Mouse (Mus musculus) spleen, embryonic (tissue): ENCODE measurements at regions not wholly inside any gene's neighbourhood (a gene's known extent, or its start where the extent isn't known, plus 50 kb on each side); places are given as distances from the start of the nearest gene placed in this dataset.

Experiments used
- CTCF ChIA-PET: fragments of 350-600 bp; sonication (Branson Sonifier 250); formaldehyde crosslinking; loops from one replicate; lab custom pipeline; 2022; lab: Charles Lee

DNA sequence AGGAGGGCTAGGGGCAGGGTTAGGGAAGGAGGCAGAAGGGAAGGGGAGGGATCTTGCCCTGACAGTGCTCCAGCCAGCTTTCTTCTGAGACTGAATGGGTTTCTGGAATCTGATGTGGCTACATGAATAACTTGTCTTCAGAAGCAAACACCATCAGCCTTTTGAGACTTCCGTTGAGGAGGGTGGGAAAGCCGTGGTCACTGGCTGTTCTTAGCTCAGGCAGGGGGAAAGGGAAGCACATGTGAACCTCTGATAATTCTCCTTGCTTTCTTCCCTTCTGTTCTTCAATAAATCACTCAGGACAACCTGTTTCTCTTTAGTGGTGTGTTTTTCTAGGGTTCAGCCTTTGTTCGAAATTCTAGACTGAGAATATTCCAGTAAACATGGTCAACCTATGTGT, 148.9 kb downstream of the Bcl11a start:
- CTCF ChIA-PET, result no interaction called here

DNA sequence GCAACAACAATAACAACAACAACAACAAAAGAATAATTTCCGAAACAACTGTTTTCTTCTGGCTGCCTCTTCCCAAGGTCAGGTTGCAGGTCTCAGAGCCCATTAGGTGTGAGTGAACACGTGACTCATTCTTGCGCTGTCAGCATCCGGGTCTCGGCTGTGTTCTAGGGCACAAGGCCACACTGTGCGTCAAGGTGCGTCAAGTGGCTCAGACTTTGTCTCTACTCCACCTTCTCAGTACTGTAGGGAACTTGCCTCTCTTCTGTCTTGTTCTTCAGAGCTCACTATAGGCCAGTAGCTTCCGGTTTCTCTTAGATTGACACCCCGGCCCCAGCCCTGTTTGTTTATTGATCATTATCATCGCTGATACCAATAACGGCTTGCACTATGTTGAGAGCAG, 155.5 kb downstream of the Bcl11a start:
- CTCF ChIA-PET, result interaction anchor here (0.7 kb wide), 1 partner anchor 104 kb away, joined by 3 read pairs; no protein-coding TSS in a partner anchor

DNA sequence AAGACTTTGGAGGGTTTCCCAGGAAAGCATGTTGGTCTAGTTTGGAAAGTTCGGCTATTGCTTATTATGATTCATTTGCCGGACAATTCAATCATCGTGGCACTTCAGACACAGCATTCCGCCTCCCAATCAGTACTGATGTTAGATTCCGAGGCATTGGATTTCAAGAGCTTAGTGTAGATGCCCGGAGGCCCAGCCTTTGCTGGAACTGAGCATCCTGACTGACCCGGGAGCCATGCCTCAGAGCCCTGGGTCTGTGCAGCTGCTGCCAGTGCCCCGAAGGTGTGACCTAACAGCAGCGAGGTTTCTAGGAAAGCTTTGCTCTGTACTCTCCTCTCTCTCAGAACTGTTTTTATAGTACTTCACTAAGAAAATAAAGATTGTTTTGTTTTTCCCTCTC, 156.0 kb downstream of the Bcl11a start:
- CTCF ChIA-PET, result interaction anchor here (0.7 kb wide), 1 partner anchor 105 kb away, joined by 3 read pairs; no protein-coding TSS in a partner anchor

DNA sequence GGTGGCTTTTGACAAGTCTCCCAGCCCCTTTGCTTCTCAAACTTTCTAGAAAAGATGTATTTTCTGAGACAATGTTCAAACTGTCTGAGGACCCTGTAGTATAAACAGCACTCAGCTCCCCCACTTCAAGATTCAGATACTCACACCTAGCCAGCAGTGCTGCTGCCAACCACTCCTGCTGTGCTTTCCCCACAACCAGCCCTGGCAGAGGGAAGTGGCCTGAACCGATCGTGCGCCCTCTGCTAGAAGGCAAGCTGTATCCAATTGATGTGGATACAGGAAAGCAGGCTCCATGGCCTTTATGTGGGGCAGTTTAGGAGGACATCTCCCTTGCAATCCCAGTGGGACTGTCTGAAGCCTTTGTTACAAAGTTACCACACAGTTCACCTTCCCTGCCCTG, 156.6 kb downstream of the Bcl11a start:
- CTCF ChIA-PET, result no interaction called here

DNA sequence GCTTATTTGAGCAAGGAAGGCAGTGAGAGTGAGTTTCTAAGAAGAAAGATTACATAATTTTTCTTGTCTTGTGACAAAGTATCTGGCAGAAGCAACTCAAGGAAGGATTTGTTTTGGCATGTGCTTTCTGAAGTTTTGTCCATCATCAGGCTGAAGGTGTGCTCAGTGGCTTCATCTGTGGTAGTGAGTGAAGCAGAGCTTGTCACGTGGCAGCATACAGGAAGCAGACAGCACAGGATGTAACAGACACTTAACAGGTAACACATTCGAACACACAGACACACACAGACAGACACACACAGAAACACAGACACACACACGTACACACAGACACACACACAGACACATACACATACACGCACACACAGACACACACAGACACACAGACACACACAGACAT, 157.5 kb downstream of the Bcl11a start:
- CTCF ChIA-PET, result no interaction called here

DNA sequence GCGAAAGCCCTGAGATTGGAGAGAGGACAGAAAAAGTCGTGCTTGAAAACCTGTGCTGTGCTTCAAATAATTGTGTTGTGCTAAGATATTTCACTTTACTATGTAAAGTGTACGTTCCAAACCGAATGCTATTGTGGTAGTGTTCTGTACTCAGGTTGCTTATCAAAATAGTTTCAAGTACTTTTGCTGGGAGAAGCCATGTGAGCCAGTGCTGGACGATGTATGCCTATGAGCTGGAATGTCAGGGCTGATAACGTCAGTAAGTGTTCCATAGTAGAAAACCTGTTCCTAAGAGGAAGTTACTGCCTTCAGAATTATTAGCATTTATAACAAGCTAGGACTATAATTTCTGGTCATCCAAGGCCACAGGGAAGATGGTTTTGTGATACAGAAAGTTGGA, 161.8 kb downstream of the Bcl11a start:
- CTCF ChIA-PET, result no interaction called here

DNA sequence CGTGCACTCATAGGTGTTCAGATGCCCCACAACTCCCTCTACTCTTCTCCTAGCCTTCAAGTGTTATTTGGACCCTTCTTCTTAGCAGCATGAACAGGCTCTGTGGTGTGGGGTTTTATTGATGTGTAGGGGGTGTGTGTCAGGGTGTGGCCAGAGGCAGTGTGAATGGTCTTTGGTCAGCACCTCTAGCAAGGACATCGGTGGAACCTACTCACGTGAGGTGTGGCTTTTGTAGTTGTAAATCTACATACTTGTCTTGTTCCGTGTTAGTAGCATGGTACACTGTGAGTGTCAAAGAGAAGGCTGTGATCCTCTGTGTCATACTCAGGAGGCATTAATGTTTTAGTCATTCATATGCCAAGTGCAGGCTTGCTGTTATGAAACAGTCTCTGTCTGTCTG, 164.2 kb downstream of the Bcl11a start:
- CTCF ChIA-PET, result no interaction called here

DNA sequence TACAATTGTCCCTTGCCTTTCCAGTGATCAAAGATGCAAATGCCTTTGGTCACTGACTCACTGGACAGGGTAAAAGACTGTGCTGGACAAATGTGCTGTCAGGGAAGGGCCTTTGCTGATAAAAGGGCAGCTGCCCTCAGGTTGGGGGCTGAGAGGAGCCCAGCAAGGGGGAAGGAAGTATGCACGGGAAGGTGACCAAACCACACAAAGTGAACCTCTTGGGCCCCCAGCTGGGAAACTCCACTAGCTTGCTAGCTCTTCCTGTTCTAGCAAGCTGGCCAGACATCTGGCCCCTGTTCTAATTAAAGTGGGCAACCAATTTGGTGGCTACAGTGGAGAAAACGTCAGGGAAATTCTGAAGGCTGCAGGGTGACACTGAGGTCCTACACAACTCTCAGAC, 165.0 kb downstream of the Bcl11a start:
- CTCF ChIA-PET, result no interaction called here

DNA sequence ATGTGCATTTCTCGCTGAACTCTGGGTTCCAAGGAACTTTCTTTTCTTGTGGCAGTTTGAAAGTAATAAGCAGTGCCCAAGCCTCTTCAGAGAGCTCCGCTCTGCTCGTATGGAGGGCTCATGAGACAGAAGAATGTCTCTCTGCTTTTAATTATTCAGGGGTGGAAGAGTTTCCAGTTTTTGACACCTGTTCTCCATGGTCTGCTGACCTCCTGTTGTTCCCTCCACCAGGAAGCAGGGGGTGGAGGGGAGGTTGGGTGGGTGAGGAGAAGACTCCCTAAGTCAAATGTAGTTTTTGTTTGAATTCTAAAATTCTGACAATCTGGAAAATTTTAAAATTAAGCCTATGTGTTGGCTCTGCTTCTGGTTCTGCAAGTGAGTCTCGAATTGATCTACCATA, 167.5 kb downstream of the Bcl11a start:
- CTCF ChIA-PET, result no interaction called here

DNA sequence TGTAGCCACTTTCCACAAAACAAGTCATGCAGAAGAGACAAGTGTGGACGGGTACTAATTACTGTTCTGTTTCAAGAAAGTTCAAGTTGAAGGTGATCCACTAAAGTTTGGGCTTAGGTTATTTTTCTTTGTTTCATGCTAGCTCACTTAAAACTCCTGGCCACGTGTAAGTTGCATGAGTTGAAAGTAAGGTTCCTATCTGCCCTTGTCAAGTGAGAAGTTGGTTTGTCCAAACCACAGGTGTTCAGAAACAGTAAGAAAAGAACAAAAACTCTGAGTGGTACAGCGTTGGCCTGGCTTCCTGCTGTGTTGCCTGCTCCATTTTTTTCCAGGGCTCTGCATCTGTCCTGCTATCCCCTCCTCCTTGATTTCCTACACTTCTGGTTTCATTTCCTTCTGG, 168.5 kb downstream of the Bcl11a start:
- CTCF ChIA-PET, result no interaction called here

DNA sequence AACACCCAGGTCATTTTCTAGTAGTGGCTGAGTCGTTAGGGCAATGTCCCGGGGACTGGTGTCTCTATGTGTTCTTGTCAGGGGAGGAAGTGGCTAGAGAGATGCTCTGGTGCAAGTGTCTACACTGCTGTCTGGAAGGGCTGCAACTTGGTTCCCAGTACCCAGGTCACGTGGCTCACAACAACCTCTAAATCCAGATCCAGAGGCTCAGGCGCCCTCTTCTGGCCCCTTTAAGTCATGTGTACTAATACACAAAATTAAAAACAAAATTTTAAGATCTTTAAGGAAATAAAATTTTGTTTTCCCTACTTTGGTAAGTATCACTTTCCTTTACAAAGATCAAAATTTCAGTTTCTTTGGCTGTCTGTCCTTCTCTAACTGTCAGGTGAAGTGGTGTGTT, 169.4 kb downstream of the Bcl11a start:
- CTCF ChIA-PET, result no interaction called here

DNA sequence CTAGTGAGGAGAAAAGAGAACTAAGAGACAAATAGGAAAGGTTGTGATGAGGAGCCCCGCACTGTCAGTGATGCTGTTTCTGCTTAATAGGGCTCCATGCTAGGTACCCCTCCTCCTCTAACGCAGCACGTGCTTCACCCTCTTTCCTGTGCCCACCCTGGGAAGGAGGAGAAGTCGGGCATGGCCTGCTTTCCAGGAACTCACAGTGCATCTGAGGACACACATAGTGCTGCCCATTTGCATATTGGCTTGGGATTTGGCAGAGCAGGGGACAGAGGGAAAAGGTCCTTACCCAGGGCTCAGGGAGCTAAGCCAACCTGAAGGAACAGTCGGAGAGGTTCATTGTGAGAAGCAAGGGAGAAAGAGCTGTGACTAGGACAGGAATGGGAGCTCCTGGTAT, 173.7 kb downstream of the Bcl11a start:
- CTCF ChIA-PET, result interaction anchor here (0.5 kb wide), 1 partner anchor 21 kb away, joined by 4 read pairs; no protein-coding TSS in a partner anchor

DNA sequence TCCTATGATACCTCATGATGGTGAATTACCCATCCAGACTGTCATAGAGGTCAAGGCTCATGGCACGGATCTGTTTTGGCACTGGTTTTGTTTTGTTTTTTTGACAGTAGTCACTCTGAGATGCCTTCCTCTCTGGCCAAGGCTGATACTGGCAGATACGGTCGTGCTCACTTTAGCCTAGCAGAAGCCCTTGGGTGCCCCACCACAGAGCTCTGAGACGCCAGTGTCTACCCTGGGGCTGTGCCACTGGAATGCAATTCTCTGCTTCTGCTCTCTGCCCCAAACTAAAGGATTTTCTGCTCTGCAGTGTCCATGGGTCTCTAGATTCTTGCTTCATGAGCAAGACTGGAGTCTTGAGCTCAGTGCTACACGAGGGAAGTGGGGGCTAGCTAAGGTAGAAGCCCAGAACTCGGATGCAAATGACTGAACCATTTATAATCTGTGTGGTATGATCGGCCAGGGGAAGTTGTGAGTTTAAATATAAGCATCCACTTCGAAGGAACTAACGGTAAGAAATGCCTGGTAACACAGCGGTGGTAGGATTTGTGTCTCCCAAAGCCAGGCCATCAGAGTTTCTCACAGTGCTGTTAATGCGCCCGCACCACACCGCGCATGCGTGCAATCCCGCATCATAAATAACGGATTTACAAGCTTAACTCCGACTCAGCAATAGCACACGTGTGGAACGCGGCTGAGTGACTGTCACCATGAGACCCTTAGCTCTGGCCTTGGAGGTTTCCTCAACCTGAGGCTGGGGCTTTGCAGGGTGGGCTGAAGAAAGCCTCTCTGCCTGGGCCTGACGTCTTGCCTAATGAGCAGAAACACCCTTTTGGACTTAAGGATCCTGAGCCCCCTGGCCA, 177.6 kb downstream of the Bcl11a start:
- CTCF ChIA-PET, result interaction anchor here (1.1 kb wide), 1 partner anchor 107 kb away, joined by 3 read pairs; no protein-coding TSS in a partner anchor

DNA sequence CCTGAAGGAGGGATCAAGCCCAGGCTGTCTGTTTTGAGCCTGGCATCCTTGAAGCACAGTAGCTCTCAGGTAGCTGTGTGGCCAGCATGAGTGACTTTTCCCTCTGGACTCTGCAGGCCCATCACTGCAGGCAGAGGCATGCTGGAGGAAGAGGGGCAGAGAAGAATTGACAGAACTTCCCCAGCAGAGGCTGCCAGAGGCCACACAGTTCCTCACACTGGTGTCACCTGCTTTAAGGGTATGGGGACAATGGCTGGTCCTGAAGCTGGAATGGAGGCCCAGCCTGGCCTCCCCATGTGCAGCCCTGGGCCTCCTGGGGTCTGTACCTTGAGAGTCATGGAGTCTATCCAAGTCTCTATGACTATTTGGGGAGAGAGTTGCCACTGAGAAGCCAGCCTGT, 179.9 kb downstream of the Bcl11a start:
- CTCF ChIA-PET, result no interaction called here

DNA sequence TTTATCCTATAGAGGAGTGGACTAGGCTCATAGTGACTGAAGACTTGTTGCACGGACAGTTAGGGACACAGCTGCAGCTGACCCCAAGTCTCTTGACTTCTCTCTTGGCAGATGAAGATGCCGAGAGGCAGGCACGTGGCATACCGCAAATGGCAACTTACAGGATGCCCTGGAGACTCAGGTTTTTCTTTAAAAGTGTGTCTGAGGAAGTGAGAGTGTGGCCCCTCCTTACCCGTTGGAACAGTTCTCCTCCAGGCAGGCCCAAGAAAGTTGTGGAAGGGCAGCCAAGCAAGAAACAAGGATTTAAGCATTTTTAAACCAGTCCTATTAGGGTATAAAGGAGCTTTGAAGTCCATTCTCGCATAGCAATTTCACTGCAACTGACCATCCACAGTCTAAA, 180.5 kb downstream of the Bcl11a start:
- CTCF ChIA-PET, result no interaction called here

DNA sequence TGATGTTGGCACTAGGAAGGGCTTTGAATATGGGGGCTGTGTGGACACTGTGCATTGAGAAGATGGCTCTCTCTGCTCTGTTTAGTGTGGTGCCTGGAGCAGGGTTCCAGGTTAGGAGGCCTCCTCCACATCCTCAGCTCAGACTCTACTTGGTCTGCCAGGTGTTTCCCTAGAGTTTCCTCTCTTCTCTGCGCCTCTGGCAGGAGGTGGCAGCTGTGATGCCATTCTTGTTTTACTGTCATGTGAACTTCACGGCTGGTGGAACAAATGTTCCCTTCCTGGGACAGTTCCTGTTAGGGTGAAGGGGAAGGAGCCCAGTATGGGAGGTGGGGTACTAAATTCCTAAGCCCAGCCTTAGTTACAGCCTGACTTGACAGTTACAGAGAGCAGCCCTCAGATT, 181.8 kb downstream of the Bcl11a start:
- CTCF ChIA-PET, result interaction anchor here (0.6 kb wide), 1 partner anchor 10 kb away, joined by 4 read pairs; no protein-coding TSS in a partner anchor

DNA sequence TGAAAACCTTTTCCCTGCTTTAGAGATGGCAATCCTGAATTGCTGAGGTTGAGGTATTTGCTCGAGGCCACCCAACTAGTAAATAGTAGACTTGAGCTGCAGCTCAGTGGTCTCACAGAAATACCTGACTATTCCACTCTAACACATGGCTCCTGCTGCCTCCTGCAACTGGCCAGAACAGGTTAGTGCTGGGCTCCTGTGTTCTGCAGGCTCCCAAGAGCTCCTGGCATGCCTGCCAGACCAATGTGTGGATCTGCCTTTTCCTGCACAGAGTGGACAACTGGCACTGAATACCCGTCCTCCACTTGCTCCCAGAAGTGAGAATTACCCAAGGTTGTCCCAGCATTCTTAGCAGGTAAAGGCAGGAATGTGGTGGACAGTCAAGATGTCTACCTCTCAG, 191.2 kb downstream of the Bcl11a start:
- CTCF ChIA-PET, result interaction anchor here (0.6 kb wide), 1 partner anchor 9 kb away, joined by 4 read pairs; no protein-coding TSS in a partner anchor

DNA sequence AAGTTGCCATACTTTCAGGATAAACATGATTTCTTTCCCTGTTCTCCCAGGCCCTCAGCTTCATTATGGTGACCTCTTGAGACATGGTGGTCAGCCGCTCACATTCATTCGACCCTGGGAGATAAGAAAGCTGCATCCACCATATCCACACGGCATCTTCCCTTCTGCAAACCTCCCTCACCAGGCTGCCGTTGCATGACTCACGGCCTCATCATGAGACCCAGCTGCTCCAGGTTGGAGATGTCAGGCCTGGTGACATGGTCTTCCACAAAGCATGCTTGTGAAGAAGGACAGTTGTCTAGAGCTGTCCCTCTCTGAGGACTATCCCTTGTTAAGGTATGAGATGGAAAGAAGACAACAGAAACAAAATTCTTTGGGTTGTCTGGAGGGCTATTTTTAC, 203.8 kb downstream of the Bcl11a start:
- CTCF ChIA-PET, result no interaction called here

DNA sequence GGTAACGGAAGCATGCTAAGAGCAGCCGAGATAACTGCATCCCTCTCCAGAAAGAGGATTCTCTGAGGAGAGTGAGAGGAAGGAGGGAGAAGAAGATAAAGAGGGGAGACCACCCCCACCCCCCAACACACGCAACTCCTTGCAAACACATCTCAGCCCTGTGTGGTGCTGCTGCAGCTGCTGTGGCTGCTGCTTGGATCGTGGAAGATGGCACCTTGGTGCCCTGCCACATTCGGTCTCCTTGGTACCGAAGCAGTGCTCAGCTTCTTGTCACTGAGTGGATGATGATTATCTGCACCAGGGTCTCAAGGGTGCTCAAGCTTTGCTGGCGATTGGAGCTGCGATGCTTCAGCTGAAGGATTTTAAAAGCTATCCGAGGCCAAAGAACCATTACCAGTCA, 204.7 kb downstream of the Bcl11a start:
- CTCF ChIA-PET, result no interaction called here

DNA sequence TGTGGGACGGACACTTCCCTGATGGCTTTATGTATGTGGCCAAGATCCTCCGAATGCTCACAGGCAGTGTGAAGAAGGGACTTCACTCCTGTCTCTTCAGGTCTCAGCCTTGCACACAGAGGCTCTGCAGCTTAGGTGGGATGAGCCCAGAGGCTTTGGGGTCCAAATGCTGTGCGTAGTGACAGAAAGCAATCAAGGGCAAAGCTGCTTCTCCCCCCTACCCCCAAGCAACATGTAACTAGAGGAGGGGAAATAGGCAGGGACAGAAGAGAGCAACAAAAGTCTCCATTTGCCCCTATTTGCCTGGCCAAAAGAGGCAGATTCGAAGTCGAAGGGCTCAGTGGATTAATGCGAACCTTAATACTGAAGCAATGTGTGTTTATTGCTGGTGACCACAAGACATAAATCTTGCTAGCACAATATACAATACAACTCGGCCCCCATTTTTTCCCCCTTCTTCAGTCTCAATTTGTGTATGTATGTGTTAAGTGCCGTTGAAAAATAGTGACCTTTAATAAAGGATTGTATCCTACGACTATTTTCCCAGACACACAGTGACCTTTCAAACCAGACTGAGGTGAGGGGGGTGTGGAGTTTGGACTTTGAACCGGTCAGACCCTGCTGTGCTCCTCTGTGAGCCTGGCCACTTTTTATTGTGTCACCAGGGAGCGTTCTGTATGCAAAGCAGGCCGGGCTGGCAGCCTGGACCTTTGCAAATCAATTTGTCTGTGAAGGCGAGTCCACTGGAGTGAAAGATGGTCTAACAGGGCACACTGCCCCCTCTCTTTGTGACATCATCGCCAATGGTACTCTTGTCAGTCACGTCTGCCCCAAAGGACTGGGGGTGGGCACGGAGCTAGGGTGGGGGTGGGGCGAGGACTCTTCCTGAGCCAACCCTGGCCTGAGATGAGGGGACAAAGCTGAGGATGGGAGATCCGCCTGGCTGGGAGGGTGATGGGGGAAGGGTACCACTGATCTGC, 208.6 kb downstream of the Bcl11a start:
- CTCF ChIA-PET, result no interaction called here

DNA sequence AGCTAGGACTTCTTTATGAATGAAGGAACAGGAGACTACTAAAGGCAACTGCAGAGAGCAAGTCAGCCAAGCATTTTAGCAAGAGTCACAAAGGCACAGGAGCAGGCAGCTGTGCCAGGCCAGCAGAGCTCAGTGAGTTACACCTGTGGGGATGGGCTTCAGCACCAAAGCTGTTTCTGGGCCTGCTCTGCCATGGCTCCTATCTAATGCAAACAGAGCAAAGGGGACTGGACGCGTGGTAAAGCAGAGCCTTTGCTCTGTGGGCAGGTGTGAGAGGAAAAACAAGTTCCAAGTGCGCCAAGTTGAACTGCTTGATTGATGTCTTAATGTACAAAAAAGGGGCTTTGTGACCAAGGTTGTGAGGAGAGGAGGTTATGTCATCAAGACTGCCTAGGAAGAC, 215.4 kb downstream of the Bcl11a start:
- CTCF ChIA-PET, result no interaction called here

DNA sequence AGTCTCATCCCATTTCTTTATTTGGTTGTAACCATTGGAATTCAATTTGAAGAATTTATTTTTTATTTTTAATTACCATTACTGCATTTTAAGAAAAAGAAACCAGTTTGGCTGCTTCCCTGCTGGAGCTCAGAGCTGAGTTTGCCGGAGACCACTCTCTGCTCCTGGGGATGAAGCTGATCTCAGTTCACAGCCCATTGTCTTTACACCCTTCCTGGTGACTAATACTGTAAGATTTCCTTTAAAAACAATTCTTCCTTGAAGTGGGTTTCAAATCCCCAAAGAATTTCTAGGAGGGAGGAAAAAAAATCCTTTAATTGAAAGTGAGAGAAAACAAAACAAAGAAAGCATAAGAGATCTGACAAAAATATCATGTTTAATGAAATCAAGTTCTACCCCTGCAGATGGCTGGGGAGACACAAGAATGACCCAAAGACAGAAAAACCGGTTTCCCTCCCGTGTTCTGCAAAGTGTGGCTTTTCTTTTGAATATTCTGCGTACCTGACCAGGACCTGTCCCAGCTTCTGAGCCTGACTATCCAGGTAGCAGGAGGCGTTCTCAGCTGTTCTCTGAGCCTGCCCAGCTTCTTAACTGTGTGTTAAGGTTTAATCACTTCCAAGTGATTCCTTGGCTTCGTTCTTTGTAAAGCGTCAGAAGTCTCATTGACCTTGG, 216.1 kb downstream of the Bcl11a start:
- CTCF ChIA-PET, result no interaction called here
